Mouse (Mus musculus) lung, adult 18-20 months (tissue): ENCODE results near the gene Tectb.
"Not testable (repeated sequence)": the region's sequence is repeated elsewhere in the genome, so short reads cannot be mapped to it uniquely, and the experiment has no call there.

Experiments used
- DNase-seq, 2 experiments: peaks; one replicate each; pipeline ENCODE4 v3.0.0; 2022; ENCODE audit warnings: mixed read lengths in 2 of 2

Tectb gene

DNA sequence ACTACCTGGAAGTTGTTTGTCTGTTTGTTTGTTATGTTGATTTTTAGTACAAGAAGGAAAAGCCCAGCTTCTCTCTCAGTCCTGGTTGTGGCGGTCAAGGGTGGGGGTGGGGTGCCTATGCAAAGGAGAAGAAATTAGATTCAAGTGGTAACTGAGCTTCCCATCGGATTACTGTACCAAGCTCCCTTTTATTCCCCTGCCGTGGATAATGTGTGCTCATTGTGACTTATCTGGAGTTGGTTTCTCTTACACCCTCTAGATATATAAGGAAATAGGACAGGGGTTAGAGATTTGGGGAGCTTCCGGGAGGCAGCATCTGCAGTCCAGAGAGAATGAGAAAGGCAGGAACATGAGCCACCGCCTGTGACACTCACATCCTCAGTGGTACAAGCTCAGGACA lies at the start of gene Tectb:
Gene Tectb, plus strand, starts transcription at position 301 of the 400 bp plus-strand sequence.
- DNase-seq: no peak

DNA sequence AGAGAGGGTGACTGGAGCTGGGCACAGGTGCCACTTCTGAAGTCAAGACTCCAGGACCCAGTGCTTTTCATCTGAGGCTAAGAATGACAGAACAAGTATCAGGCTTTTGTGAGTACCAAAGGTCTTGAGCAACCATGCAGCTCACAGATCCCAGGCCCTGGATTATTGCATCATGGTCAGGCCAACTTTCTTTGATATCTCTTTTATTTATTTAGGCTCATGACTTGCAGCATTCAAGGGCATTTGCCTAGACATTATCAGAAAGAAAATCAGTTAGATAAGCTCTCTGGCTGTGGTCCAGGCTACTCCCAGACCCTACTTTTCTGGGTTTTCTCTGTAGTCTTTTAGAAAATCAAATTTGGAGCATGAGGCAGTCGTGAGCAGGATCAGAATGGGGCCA lies 48.8 kb upstream of the Tectb start:
- peak in 1 of 2 experiments; percentile 42 for DNase-seq

DNA sequence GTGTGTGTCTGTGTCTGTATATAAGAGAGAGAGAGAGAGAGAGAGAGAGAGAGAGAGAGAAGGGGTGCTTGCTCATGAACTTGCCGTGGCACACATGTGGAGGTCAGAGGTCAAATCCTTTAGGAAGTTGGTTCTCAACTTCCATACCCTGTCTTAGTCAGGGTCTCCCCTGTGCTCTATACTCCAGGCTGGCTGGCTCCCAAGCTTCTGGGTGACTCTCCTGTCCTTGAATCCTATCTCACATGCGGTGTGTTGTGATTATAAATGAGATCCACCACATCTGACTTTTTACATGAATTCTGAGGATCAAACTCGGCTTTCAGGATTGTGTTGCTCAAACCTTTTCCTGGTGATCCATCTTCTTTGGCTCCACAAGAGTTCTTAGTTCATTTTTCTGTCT lies 48.1 kb upstream of the Tectb start:
- DNase-seq: no peak

DNA sequence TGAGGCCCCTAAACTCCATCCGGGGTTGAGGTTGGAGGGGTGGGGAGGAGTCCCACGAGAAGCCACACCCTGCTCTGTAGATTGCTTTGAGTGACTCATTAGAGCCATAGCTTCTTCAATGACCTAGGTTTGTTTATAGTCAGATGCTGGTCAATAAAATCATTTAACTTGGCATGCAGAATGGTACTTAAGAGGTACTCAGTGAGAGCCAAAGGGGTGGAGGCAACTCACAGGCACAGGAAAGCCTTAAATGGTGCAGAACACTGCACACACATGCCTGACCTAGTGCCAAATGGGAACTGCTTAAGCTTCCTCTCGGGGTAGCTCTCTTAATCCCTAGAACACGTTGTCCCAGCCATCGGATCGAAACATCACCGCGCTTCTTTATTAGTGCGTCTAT lies 46.0 kb upstream of the Tectb start:
- DNase-seq: peak; percentile 56 to 73

DNA sequence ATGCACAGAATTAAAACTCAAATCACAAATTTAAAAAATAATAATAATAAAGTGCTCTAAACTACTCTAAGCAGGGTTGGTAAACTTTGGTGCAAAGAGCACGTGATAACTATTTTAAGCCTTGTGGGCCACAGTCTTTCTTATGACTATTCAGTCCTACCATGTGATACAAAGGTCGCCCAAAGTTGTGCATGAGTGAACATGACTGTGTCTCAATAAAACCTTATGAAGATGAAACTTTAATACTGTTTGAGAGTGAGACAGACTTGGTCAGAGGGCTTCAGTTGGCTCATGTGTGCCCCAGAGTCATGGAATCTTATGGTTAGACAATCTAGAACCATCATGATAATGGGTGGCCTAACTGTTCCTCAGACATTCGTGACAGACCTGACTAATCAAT lies 44.6 kb upstream of the Tectb start:
- DNase-seq: no peak

DNA sequence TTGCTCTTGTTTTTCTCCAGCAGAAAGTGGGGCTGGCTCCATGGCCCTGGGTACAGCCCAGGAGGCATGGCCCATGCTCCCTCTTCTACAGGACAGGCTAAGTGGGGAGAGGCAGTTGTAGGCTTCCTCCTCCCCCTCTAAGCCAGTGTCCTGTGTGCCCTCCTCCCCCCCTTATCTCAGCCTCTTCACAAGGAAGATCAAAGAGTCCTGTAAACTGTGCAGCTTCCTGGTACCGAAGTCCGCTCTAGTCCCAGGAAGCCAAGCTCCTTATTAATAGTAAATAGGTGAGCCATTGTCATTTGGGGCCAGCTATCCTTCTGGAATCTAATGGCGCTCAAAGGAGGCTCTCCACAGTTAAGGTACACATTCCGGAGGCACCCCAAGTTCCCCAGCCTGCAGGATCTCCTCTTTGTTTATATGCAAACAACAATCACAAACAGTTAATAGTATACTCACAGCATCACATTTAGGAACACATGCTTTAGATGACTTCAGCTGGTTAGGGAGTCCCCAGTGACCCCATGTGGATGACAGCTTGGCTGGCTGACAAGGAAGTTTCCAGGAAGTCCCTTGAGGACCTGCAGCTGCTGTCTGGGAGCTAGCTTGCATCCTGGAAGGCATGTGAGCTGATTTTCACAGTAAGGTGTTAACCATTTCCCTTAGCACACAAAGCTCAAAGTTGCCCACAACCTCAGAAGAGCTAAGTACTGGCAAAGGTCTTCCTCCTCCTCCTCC lies 43.7 kb upstream of the Tectb start:
- peak; percentile 40 to 56 for DNase-seq

DNA sequence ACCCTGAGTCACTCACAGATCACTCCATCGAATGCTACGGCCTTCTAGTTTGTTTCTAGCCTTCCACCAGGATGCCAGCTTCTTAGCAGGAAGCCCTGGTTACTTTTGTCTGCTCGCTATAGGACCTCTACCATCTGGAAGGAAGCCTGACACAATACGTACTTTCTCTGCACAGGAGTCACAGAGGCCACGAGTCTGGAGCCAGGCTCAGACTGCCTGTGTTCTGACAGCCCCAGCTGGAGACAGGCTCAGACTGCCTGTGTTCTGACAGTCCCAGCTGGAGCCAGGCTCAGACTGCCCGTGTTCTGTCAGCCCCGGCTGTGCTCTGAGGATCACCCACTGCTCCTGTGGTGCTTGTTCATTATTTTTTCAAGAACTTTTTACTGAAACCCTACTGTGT lies 42.6 kb upstream of the Tectb start:
- DNase-seq: no peak

DNA sequence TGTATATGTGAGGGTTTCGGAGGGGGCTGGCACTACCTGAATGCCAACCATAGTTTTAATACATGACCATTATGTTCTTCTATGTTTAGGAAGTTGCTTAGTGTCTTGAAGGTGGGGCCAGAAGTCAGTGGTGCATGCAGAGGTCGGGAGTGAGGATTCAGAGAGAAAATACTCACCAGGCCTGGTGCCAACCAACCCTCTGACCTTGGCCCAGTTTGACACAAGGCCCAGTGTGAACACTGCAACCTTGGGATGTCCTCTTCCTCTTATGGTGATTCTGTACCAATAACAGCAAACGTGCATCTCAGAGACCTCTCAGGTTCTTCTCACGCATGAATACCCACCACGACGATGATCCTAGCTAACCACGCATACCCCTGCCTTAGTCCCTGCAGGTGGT lies 42.0 kb upstream of the Tectb start:
- no peak for DNase-seq

DNA sequence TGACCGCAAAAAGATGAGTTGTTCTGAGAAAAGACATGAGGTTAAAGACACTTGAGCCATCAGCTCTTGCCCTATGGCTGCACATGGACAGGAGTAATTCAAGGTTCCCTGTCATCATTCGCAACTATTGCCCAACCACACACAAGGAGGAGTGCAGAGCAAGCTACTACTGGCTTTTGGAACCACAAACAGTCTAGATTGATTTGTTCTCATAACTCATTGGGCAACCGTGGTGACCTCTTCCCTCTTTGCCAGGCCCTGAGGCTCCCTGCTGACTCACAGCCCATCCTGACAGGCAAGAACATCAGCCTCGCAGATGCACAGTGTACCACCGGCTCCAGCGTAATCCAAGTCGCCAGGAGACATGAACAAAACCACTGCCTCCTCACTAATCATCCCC lies 41.2 kb upstream of the Tectb start:
- DNase-seq: peak; percentile 57 to 67

DNA sequence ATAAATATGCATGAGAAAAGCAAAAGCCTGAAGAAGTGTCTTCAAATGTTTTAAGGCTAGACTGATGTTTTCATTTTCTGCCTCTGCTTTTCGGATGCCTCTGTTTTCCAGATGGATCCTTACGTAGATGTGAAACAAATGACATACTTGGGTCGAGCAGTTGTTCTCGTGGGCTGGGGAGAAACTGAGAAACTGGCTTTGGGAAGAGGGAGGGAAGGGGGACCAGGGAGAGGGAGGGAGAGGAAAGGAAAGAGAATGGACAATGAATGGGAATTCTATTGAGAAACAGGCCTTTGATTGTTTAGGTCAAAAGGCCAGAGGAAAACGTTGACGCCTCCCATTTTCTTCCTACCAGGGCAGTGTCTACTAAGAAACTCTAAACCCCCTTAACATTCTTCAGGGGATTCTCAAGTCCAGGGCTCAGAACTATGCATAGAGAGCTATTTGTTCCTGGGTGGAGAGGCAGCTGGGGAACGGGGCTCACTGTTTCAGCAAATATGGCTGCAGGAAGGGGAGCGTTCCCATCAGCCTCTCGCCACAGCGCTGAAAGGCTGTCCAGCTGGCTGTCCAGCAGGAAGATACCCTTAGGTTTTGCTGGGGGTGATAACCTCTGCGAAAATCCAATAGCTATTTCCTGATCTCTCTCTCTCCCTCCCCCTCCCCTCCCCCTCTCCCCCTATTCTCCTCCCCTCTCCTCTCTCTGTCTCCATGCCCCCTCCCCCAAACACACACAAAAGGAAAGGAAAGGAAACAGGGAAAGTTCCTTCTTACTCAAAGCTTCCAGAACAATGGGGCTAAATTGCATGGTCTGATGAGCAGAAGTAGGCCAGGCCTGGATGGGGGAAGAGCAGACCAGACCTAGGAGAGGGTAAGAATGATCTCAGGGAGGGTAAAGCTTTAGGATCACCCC lies 36.9 kb upstream of the Tectb start:
- no peak for DNase-seq

DNA sequence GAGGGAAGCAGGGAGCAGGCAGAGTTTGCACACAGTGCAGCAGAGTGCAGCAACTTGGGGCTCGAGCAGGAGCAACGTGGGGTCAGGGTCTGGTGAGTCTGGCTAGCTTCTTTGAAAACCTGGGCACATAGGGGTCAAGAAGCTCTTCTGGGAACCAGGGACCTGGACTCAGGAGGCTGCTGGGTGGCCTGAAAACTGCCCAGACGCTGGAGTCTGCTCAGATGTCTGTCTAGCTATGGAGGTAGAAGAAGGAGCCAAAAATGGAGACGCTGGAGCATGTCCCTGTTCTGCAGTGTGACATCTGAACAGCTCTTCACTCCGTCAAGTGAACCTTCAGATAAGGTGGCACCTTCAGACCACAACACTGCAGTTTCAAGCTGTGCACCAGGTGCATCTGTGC lies 35.8 kb upstream of the Tectb start:
- DNase-seq: no peak

DNA sequence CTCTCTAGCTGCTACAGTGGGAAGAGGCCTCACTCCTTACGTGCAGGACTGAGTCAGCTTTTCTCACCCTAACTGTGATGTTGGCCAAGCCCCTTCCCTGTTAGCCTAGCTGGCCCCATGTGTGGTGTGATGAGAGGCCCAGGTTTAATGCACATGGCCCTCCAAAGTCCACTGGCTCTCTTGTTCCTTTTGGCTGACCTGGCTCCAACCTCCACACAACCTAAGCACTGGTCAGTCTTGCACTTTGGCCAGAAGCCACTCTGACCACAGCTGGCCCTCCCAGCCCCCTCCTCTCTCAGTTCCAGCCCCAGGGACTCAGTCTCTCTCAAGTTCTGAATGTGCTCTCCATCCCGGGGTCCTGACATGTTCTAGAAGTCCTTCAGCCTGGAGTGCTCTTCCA lies 35.4 kb upstream of the Tectb start:
- no peak for DNase-seq

DNA sequence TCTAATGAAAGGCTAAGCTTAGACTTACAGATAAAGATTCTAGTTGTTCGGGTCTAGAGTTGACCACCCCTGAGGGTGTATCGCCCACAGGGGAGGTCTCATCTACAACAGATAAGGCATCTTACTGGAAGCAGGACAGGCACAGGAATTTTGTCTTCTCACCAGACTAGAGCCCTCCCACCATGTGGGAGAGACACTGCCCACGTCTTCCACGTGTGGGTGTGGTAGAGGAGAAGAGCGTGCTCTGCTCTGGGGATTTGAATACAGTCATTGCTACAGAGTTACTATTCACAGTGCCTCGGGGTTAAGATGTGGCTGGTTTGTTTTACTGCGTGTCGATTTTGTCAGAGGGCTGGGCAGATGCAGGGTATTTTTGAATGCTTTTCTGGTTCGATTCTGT lies 33.0 kb upstream of the Tectb start:
- DNase-seq: no peak

DNA sequence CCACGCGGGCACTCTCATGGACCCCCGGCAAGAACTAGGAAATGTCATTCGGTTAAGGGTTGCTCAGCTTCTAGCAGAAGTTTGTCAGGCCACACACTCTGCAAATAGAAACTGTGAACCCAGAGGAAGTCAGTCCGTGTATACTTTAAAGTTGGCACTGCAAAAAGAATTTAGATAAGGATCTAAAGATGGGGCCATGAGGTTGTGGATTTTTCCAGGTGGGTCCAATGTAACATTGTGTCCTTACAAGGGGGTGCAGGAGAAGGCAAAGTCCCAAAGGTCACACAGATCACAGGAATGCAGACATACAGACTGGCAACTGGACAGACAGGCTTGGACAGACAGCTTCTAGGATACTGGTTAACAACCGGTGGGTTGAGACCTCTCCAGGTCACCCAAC lies 32.4 kb upstream of the Tectb start:
- DNase-seq: no peak

DNA sequence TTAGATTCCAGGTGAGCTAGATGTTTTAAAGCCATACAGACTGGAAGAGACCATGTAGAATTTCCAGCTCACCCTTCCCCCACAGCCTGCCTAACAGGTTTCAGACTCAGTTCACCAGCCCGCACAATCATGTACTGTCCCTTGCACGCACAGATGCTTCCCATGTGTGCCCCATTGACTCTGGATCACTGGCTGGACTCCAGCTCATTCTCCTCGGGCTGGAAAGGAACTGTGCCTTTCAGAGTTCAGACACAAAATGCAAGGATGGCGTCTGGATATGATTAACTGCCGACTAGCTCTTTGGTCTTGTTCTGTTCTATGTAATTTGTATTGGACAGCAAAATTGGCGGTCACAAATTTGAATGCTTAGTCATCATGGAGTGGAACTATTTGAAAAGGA lies 30.9 kb upstream of the Tectb start:
- DNase-seq: no peak

DNA sequence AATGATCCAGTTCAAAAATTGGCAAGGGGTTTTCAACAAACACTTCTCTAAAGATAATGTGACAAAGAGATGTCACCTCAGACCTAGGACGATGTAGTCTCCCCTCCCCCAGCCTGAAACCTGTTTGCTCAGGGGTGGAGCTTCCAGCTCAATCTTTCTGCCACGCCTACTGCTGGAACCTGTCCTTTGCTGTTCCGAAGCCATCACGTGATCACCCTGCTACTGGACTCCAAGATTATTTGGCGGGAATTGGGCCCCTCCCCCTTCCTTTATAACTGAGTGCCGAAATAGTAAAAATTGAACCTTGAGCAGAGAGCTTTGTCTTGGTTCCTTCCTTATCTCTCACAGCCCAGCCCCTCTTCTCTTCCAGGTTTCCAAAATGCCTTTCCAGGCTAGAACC lies 28.3 kb upstream of the Tectb start:
- DNase-seq: not testable (repeated sequence)

DNA sequence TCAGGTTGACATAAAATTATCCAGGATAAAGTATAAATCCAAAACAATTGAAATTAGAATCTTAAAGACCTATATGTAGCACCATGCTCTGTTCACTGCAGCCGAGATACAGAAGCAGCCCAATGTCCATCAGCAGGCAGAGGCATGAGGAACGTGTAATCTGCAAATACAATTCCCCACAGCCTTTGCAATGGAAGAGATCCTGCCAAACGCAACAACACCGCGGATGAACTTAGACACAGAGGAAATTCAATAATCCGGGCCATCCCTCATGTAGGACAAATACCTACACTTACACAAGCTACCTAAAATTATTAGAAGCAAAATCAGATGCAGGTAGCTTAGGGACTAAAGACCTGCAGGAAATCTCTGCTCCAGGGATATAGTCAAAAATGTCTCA lies 27.6 kb upstream of the Tectb start:
- no peak for DNase-seq

DNA sequence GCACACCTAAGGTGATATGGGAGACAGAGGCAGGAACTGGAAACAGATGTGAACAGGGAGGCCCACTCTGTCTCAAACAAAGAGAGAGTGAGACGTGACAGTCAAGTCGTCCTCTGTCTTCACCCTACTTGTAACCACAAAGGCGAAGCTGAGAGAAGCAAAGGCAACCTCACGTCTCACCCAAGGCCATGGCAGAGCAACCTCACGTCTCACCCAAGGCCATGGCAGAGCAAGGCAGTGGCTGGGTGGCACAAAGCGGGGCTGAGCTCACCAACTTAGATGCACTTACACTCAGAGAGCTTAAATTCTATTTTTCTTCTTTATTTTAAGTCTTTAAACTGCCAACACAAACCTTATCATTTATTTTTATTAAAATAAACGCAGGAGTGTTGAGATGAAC lies 23.5 kb upstream of the Tectb start:
- DNase-seq: no peak

DNA sequence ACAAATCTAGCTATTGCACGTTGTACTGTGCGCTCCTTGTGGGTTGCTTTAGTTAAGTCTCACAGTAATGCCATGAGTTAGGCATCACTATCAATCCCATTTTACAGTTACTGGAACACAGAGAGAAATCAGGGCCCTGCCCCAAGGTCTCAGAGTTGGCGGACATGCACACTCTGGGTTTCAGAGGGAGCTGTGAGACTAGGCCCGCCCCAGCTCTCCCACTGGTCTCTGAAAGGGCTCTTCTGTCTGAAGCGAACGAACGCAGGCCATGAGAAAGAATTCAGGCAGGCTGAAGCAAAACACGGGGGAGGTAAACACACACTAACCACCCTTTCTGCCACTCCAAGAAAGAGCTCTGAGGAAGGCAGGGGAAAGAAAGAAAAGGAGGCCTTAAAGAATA lies 21.9 kb upstream of the Tectb start:
- no peak for DNase-seq

DNA sequence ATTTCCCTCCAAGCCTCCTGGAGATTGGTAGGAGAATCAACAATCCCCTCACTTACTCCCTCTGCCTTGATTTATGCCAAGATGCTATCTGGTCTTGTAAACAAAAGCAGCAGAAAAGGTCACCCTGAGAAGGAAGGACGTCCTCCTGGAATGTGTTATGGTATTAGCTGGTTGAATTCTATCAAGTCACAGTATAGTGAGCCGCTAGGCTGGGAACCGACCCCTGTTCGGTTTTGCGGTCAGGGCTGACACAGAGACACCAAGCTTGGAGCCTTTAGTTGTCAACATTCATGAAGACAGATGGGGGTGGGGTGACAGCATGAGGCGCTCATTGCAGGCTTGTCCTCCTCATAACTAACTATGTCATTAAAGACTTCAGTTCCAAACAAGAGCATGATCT lies 20.7 kb upstream of the Tectb start:
- no peak for DNase-seq

DNA sequence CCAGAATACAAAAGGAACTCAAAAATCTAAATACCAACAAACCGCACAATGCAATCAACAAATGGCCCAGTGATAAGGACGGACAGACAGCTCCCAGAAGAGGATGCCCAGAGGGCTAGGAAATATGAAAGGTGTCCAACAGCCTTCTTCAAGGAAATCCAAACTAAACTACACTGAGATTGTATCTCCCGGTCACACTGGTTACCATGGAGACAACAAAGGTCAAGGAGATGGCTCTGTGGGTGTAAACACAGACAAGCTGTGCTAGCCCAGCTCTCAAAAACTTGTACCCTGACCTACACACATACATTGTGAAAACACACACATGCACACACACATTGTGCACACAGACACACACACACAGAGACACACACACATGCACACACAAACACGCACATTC lies 18.3 kb upstream of the Tectb start:
- DNase-seq: no peak

DNA sequence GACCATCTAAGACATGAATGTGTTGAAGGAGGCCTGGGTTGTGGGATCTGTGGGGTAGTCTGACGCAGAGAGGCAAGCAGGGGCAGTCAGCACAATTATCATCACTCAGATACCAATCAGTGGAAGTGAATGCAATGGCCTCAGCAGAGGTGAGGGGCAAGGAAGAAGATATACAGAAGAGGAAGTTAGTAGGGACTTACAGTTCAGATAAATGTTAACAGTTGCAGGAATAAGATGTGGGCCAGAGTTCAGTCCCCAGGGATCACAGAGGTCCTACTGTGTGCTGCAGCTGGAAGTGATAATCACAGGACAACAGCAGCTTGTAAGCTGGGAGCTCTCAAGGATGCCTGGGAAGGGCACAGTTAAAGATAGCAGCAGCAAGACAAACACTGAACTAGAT lies 16.4 kb upstream of the Tectb start:
- DNase-seq: no peak

DNA sequence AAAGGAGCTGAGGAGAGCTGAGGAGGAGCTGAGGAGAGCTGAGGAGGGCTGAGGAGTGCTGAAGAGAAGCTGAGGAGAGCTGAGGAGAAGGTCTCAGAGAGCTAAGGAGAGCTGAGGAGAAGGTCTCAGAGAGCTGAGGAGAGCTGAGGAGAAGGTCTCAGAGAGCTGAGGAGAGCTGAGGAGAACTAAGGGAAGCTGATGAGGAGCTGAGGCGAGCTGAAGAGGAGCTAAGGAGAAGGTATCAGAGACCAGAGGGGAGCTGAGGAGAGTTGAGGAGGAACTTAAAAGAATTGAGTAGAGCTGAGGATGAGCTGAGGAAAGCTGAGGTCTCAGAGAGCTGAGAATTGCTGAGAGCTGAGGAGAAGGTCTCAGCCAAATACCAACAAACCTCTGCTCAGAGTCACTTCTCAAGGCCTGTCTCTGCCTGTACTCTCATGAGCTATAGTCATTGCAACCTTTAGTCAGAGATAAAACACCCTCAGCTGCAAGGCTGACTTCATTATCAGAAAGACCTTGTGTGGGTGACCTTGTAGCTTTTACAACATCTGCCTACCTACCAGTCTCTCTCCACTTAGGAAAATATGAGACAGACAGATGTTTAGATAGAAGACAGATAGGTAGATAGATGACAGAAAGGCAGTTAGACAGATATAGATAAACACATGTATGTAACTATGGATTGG lies 15.2 kb upstream of the Tectb start:
- no peak for DNase-seq

DNA sequence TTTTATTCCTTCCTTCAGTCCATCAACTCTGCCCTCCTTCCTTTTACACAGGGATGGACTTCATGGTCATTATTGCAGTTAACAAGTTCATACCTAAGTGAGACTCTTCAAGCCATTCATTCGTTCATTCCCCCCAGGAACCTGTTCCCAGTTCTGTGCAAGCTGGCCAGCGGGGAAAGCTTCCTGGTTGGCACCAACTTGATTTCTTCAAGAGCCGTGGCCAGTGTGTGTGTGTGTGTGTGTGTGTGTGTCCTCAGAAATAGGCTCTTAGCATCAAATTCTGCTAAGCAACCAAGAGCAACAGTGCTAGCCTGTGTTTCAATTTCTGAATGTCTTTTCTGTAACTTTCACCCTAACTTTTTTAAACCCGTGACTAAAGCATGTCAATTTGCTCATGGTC lies 14.6 kb upstream of the Tectb start:
- DNase-seq: peak; percentile 58 to 71
